Mouse (Mus musculus): Measurements from ENCODE around the gene Rpl26.
"Not testable (repeated sequence)": the region's sequence is repeated elsewhere in the genome, so short reads cannot be mapped to it uniquely, and the experiment has no call there.

Gene Rpl26

DNA sequence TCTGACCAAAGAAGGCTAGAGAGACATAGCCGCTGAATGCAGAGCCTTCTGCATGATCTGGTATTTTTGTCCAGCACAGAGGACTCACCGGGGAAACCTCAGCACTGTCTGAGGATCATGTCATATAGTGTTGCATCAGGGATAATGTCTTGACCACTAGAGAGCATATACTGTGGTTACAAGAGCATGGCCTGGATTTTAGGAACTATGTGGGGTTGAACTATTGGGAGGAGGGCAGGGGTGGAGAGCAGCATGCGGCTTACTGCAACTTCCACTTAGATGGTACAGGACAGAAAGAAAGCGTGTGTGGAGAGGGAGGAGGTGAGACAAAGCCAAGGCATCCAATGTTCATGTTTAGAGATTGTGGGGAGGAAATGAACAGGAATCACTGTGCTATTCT, 13.2 kb downstream of the Rpl26 start:
- no peak for DNase-seq (ENCODE audit: low read depth, low spot score)

DNA sequence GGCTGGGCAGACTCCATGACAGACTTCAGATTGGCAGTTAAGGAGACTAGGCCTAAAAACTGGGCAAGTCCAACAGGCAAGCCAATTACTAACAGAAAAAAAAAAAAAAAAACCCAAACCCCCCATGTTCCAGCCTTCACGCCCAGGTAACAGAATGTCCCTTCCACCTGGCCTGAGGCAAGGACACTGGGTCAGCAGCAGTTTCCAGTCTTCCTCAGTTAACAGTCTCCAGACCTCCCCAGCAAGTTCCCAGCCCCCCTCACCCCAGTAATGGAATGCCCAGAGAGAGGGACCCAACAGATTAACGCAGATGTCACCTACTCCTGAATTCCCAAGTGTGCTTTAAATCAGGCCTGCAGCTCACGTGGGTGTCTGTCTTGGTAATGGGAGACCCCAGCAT, 21.8 kb downstream of the Rpl26 start:
- DNase-seq (ENCODE audit: low read depth, low spot score) = no peak

- no peak for DNase-seq (ENCODE audit: low read depth, low spot score)
These were observed 23.4 kb downstream of the Rpl26 start for GRCm38 (mm10) chr11:68924749-68925148.

DNA sequence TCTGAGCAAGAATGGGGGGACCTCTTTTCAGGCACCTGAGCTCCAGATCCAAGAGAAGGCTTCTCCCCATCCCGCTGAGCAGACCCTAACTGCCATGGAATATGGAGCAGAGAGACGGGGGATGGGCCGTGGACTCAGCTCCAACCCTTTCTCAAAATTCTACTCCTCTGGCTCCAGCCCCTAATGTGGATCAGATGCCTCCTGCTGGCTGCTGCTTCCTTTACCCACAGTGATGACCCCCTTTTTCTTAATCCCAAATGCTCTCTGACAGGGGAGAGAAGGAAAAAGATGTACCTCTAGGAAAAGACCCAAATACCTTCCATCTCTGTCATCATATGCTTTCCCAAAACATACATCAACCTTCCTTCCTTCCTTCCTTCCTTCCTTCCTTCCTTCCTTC, 25.6 kb downstream of the Rpl26 start, which contains the start of gene Odf4:
Gene Odf4, minus strand, starts transcription at position 101 of the 400 bp plus-strand sequence.
- DNase-seq (ENCODE audit: low read depth, low spot score) = no peak

- no peak for DNase-seq (ENCODE audit: low read depth, low spot score)
These were observed 28.6 kb downstream of the Rpl26 start for GRCm38 (mm10) chr11:68929947-68930346.

GRCm38 (mm10) chr11:68933885-68934507, 32.6 kb downstream of the Rpl26 start:
- no peak for DNase-seq (ENCODE audit: low read depth, low spot score)

GRCm38 (mm10) chr11:68936951-68937350, 35.6 kb downstream of the Rpl26 start:
- DNase-seq (ENCODE audit: low read depth, low spot score) = not testable (repeated sequence)

DNA sequence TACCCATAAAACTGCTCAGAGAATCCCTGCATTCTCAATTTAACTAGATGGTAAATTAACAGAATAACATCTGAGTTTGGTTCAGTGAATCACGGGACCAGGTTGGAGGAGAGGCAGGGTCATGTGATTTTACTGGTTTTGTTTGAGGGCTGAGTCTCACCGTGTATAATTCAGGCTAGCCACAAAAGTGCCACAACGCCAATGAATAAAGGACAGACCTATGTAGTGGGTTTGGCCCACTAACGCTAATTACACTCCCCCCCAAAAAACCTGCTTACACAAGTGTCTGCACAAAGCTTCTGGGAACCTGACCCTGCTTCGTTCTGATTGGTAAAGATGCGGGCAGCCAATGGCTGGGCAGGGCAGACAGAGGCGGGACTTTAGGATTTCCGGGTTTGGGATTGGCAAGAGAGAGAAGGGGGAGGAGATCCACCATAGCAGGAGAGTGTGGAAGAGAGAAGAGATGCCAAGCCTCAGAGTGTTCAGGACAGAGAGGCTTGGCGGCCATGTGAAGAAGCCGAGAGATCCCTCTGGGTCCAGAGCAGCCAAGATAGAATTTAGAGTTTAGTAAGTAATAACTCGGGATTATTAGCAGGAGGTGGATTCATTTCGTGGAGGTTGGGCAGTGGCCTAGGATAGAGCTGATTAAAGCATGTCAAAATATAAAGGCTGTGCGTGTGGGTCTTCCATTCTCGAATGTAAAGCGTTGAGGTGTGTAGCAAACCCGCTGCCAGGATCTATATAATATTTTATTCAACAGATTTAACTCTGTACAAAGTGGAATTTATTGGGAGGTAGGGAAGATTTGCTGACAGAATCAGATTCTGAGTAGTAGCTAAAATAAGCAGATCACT, 38.3 kb downstream of the Rpl26 start:
- peak; percentile 89 for DNase-seq (ENCODE audit: low read depth, low spot score)

DNA sequence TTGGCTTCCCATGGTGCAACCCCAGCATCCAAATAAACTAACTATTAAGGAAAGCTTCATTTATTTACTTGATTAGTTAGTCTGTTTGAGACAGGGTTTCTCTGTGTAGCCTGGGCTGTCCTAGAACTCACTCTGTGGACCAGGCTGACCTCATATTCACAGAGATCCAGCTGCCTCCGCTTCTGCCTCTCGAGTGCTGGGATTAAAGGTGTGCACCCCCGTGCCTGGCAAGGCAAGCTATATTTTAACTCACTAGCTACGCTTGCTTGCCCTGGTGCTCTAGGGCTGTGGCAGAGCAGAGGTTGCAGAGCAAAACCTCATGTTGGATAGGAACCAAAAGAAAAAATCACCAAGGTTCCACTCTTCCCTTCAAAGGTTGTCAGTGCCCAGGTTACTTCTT, 39.1 kb downstream of the Rpl26 start:
- DNase-seq (ENCODE audit: low read depth, low spot score) = no peak

- DNase-seq (ENCODE audit: low read depth, low spot score) = no peak
These were observed 41.3 kb downstream of the Rpl26 start for GRCm38 (mm10) chr11:68942731-68943130.

- no peak for DNase-seq (ENCODE audit: low read depth, low spot score)
These were observed 43.9 kb downstream of the Rpl26 start for GRCm38 (mm10) chr11:68945245-68945644.

DNA sequence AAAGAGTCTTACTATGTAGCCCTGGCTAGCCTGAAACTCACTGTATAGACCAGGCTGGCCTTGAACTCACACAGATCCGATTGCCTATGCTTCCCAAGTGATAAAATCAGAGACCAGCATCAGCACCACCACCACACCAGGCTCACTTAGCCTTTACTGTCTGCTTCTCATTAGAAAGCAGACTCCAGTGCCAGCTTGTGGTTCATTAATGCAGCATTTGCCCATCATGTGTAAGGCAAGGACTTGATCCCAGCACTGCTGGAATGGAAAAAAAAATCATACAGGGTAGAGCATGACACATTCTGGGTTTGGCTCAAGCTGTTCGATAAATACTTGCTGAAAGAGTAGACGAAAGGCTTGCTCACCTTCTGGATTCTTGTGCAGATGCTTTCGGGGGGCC, 44.6 kb downstream of the Rpl26 start:
- no peak for DNase-seq (ENCODE audit: low read depth, low spot score)

DNA sequence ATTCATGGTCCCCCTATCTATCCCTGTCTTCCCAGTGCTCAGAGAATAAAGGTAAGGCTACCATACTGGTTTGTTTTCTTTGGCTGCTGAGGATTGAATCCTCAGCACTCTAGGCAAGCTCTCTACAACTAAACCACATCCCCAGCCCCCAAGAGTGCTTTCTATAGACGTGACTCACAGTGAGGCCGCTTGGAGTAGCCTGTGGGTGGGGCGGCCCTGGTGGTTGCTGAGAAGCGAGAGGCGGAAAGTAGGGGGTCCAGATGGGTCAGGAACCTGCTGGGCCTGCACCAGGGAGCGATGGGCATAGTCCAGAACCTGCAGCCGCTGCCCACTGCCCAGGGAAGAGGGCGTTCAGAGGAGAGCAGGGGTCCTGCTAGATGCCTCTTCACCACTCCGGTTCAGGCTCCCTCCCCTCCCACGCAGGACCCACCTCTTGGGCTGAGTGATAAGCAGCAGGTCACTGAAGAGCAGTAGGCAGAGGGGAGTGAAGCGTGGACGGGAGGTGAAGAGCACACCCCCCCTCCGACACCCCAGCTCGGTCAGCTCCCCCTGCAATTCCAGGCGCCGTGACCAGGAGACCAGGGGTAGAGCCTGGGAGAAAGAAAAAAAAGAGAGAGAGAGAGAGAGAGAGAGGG, 45.5 kb downstream of the Rpl26 start:
- DNase-seq (ENCODE audit: low read depth, low spot score) = no peak

- peak; percentile 42 for DNase-seq (ENCODE audit: low read depth, low spot score)
These were observed 46.2 kb downstream of the Rpl26 start for GRCm38 (mm10) chr11:68947542-68947993.

GRCm38 (mm10) chr11:68953903-68954302, 52.5 kb downstream of the Rpl26 start:
- DNase-seq (ENCODE audit: low read depth, low spot score) = no peak

GRCm38 (mm10) chr11:68954408-68954807, 53.0 kb downstream of the Rpl26 start:
- no peak for DNase-seq (ENCODE audit: low read depth, low spot score)

- no peak for DNase-seq (ENCODE audit: low read depth, low spot score)
These were observed 54.1 kb downstream of the Rpl26 start for GRCm38 (mm10) chr11:68955473-68955872.

DNA sequence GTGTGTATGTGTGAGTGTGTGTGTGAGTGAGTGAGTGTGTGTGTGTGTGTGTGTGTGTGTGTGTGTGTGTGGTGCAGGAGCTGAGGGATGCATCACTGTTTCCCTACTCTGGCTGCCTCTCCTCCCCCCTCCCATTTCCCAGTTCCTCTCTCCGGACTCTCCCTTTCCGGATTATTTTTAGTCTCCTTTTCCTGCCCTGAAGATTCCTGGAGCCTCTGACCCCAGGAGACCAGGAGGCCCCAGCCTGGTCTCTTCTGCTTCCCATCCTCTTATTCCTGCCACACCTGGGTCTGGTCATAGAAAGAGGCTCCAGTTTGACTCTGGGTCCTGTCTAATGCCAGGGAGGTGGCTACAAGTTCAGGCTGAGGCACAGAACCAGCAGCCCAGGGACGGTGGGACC, 54.7 kb downstream of the Rpl26 start:
- DNase-seq (ENCODE audit: low read depth, low spot score) = no peak

Data from brain, embryonic 18.5 days (tissue).